Mouse (Mus musculus) frontal cortex, postnatal 14 days (tissue): ENCODE measurements at regions not wholly inside any gene's neighbourhood (a gene's known extent, or its start where the extent isn't known, plus 50 kb on each side); places are given as distances from the start of the nearest gene placed in this dataset.

ENCODE experiments used
- DNase-seq, 2 experiments: peaks; one replicate each; pipeline ENCODE4 v3.0.0; 2022; ENCODE audit warnings: low spot score in 2 of 2

- DNase-seq, result no peak
Measured at GRCm38 (mm10) chr9:116231351-116232311, 56.5 kb upstream of the Tgfbr2 start.

GRCm38 (mm10) chr9:116230346-116230745, 55.2 kb upstream of the Tgfbr2 start:
- no peak for DNase-seq

GRCm38 (mm10) chr9:116228443-116228842, 53.3 kb upstream of the Tgfbr2 start:
- no peak for DNase-seq

- no peak for DNase-seq
Measured at GRCm38 (mm10) chr9:116227738-116228137, 52.6 kb upstream of the Tgfbr2 start.
